Mouse (Mus musculus) hindbrain, embryonic 11.5 days (tissue): ENCODE results near the gene Alg14. TPM values are rescaled to one million over a fixed set of nuclear protein-coding genes. Genes with fewer than 3 reads are reported as not detected.

ENCODE experiments used
- ATAC-seq: fragments of 200-750 bp; cut with Nextera tagmentation; 2 replicates; pipeline ENCODE4 v1.8.0; 2017; ENCODE audit warnings: mild to moderate bottlenecking, moderate TSS enrichment, moderate library complexity; ENCODE audit not compliant: low FRiP score
- DNase-seq: peaks from one replicate; pipeline ENCODE4 v3.0.0-alpha.2; 2015; ENCODE audit warnings: low spot score
- H3K27ac ChIP-seq: fragments of 300-500 bp; sonication (generic); 2 replicates; pipeline ENCODE4 v1.5.1; 2014; ENCODE audit warnings: mild to moderate bottlenecking, low read depth, low read length
- H3K27me3 ChIP-seq: fragments of 300-500 bp; sonication (generic); 2 replicates; pipeline ENCODE4 v1.6.1; 2014; ENCODE audit warnings: mild to moderate bottlenecking, low read length, moderate library complexity, mixed read lengths; ENCODE audit not compliant: control insufficient read depth, insufficient read depth
- H3K36me3 ChIP-seq: fragments of 300-500 bp; sonication (generic); 2 replicates; pipeline ENCODE4 v1.6.1; 2014; ENCODE audit warnings: mild to moderate bottlenecking, low read length, moderate library complexity, mixed read lengths; ENCODE audit not compliant: control insufficient read depth, insufficient read depth
- H3K4me1 ChIP-seq: fragments of 300-500 bp; sonication (generic); replicated peaks from 2 replicates; pipeline ENCODE4 v1.6.1; 2014; ENCODE audit warnings: low read length, mixed read lengths; ENCODE audit not compliant: control insufficient read depth, insufficient read depth
- H3K4me2 ChIP-seq: fragments of 300-500 bp; sonication (generic); replicated peaks from 2 replicates; pipeline ENCODE4 v1.6.1; 2014; ENCODE audit warnings: mild to moderate bottlenecking, low read depth, low read length
- H3K4me3 ChIP-seq: fragments of 300-500 bp; sonication (generic); 2 replicates; pipeline ENCODE4 v1.5.1; 2014; ENCODE audit warnings: low read depth, low read length
- H3K9ac ChIP-seq: fragments of 300-500 bp; sonication (generic); 2 replicates; pipeline ENCODE4 v1.6.1; 2014; ENCODE audit warnings: low read depth, low read length
- H3K9me3 ChIP-seq: fragments of 300-500 bp; sonication (generic); 2 replicates; pipeline ENCODE4 v1.6.1; 2016; ENCODE audit warnings: low read length; ENCODE audit not compliant: control insufficient read depth
- WGBS: fragments of 180-500 bp; shearing (Covaris S2); extraction: QIAGEN DNeasy Blood & Tissue Kit; methylation state at CpG from one replicate; pipeline ENCODE4 v1.1.7; 2014; 5-methylcytosine and 5-hydroxymethylcytosine counted together
- polyA plus RNA-seq: library from polyadenylated mRNA; unstranded; fragments of >200 nt; fragmentation: Nextera tagmentation; extraction: Ambion mirVana; gene quantifications from 2 replicates; pipeline ENCODE4 v1.2.1, GENCODE M21; 2014

Alg14 gene
- polyA plus RNA-seq, 1 experiment from 2014 or later = 41.8 TPM

- Histone ChIP-seq H3K9me3 (no peaks in the 10 kb centered on the region), H3K4me2 (peak overlapping the region; percentile 27; the same call in 1 of the 2 replicates), H3K4me3 (no peak overlapping the region), H3K27ac (peak overlapping the region; percentile 19; the same call in 1 of the 2 replicates), H3K4me1 (no peaks in the 10 kb centered on the region), H3K27me3 (no peaks in the 10 kb centered on the region), H3K36me3 (no peaks in the 10 kb centered on the region), H3K9ac (no peak overlapping the region)
- 29% methylated on average over 7 of the region's 7 CpGs for WGBS
- peak; percentile 65 for ATAC-seq
- peak; percentile 34 for DNase-seq
Measured at GRCm38 (mm10) chr3:121390724-121391123, 99.2 kb downstream of the Alg14 start.

- no peak for DNase-seq
- ATAC-seq = no peak
- Histone ChIP-seq H3K4me1 (no peaks in the 10 kb centered on the region), H3K36me3 (no peaks in the 10 kb centered on the region), H3K4me3 (no peak overlapping the region), H3K27ac (no peak overlapping the region), H3K9ac (no peak overlapping the region), H3K9me3 (no peaks in the 10 kb centered on the region), H3K4me2 (no peak overlapping the region), H3K27me3 (no peaks in the 10 kb centered on the region)
- 75% methylated on average over 16 of the region's 16 CpGs for WGBS
Measured at GRCm38 (mm10) chr3:121395588-121396295, 104.2 kb downstream of the Alg14 start.

- H3K4me3 ChIP-seq = no peak overlapping the region
- H3K27ac ChIP-seq = no peak overlapping the region
- no peak for DNase-seq
- no peak overlapping the region for H3K9ac ChIP-seq
- H3K36me3 ChIP-seq = no peaks in the 10 kb centered on the region
- ATAC-seq = no peak
- no peak overlapping the region for H3K4me2 ChIP-seq
- H3K4me1 ChIP-seq = no peaks in the 10 kb centered on the region
- no peaks in the 10 kb centered on the region for H3K9me3 ChIP-seq
- 77% methylated on average over 7 of the region's 7 CpGs for WGBS
- no peaks in the 10 kb centered on the region for H3K27me3 ChIP-seq
Measured at GRCm38 (mm10) chr3:121396561-121396960, 105.0 kb downstream of the Alg14 start.

DNA sequence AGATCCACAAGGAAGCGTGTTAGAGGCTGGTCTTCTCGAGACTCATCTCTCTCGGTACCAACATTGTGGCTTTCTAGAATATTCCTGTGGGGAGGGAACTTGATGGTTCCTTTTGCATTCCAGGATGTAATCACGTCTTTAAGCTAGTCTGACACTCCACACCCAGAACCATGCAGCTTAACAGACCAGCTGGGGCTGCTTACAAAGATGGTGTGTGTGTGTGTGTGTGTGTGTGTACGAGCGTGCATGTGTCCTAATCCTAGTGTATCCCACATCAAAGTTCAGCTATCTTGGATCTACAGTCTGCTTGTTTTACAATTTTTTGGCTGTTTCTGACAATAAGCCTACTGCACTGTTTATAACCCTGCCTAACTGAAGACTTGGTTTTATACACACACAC lies 105.4 kb downstream of the Alg14 start:
- 85% methylated on average over 6 of the region's 6 CpGs for WGBS
- no peak overlapping the region for H3K27ac ChIP-seq
- H3K4me3 ChIP-seq = no peak overlapping the region
- H3K36me3 ChIP-seq = no peaks in the 10 kb centered on the region
- no peaks in the 10 kb centered on the region for H3K27me3 ChIP-seq
- H3K9ac ChIP-seq = no peak overlapping the region
- DNase-seq (no peak), ATAC-seq (no peak)
- H3K9me3 ChIP-seq = no peaks in the 10 kb centered on the region
- H3K4me2 ChIP-seq = no peak overlapping the region
- no peaks in the 10 kb centered on the region for H3K4me1 ChIP-seq

- H3K27me3 ChIP-seq = no peaks in the 10 kb centered on the region
- no peak overlapping the region for H3K4me2 ChIP-seq
- DNase-seq = no peak
- WGBS = 84% methylated on average over 4 of the region's 4 CpGs
- ATAC-seq = no peak
- H3K9ac ChIP-seq = no peak overlapping the region
- H3K27ac ChIP-seq = no peak overlapping the region
- no peaks in the 10 kb centered on the region for H3K9me3 ChIP-seq
- H3K36me3 ChIP-seq = no peaks in the 10 kb centered on the region
- no peaks in the 10 kb centered on the region for H3K4me1 ChIP-seq
- H3K4me3 ChIP-seq = no peak overlapping the region
Measured at GRCm38 (mm10) chr3:121401384-121401783, 109.8 kb downstream of the Alg14 start.

- Histone ChIP-seq H3K36me3 (no peaks in the 10 kb centered on the region), H3K4me1 (no peaks in the 10 kb centered on the region), H3K9ac (no peak overlapping the region), H3K4me2 (no peak overlapping the region), H3K27ac (no peak overlapping the region), H3K9me3 (no peaks in the 10 kb centered on the region), H3K27me3 (no peaks in the 10 kb centered on the region), H3K4me3 (no peak overlapping the region)
- ATAC-seq (no peak), DNase-seq (no peak)
- WGBS = 88% methylated on average over 6 of the region's 6 CpGs
Measured at GRCm38 (mm10) chr3:121402096-121402495, 110.5 kb downstream of the Alg14 start.

- H3K9me3 ChIP-seq = no peaks in the 10 kb centered on the region
- no peak overlapping the region for H3K27ac ChIP-seq
- DNase-seq (no peak), ATAC-seq (no peak)
- H3K9ac ChIP-seq = no peak overlapping the region
- no peaks in the 10 kb centered on the region for H3K27me3 ChIP-seq
- H3K4me1 ChIP-seq = no peaks in the 10 kb centered on the region
- no peaks in the 10 kb centered on the region for H3K36me3 ChIP-seq
- no peak overlapping the region for H3K4me2 ChIP-seq
- 40% methylated on average over 5 of the region's 5 CpGs for WGBS
- no peak overlapping the region for H3K4me3 ChIP-seq
Measured at GRCm38 (mm10) chr3:121403449-121403848, 111.9 kb downstream of the Alg14 start.

- Histone ChIP-seq H3K9ac (no peak overlapping the region), H3K4me3 (no peak overlapping the region), H3K4me2 (no peak overlapping the region), H3K27ac (no peak overlapping the region), H3K27me3 (no peaks in the 10 kb centered on the region), H3K9me3 (no peaks in the 10 kb centered on the region), H3K36me3 (no peaks in the 10 kb centered on the region), H3K4me1 (no peaks in the 10 kb centered on the region)
- no peak for DNase-seq
- WGBS = 89% methylated on average over 5 of the region's 5 CpGs
- ATAC-seq = no peak
Measured at GRCm38 (mm10) chr3:121405101-121405500, 113.5 kb downstream of the Alg14 start.

GRCm38 (mm10) chr3:121407417-121407816 lies 115.8 kb downstream of the Alg14 start:
- ATAC-seq = no peak
- Histone ChIP-seq H3K9ac (no peak overlapping the region), H3K4me1 (no peaks in the 10 kb centered on the region)

More at GRCm38 (mm10) chr3:121407417-121407816, 115.8 kb downstream of the Alg14 start:
- 76% methylated on average over 9 of the region's 9 CpGs for WGBS
- no peak overlapping the region for H3K4me2 ChIP-seq
- DNase-seq = no peak
- H3K36me3 ChIP-seq = no peaks in the 10 kb centered on the region
- no peaks in the 10 kb centered on the region for H3K9me3 ChIP-seq
- H3K27ac ChIP-seq = no peak overlapping the region
- H3K27me3 ChIP-seq = no peaks in the 10 kb centered on the region
- no peak overlapping the region for H3K4me3 ChIP-seq
